Mouse (Mus musculus): Measurements from ENCODE around the gene Tcirg1. TPM values are rescaled to one million over a fixed set of nuclear protein-coding genes. Genes with fewer than 3 reads are reported as not detected.

Tcirg1 gene
- total RNA-seq, 2 experiments from 2014 or later: 8.9 to 9.8 TPM

GRCm38 (mm10) chr19:3904363-3904675, 2.6 kb downstream of the Tcirg1 start:
- intact Hi-C loops (cut with DNase I): loop anchor here (5.0 kb wide), 1 partner anchor 52 kb away; the partner anchor contains the start of gene Chka
- DNase-seq (ENCODE audit: low spot score): no peak

- no peak for DNase-seq (ENCODE audit: low spot score)
- intact Hi-C loops (cut with DNase I): loop anchor here (5.0 kb wide), 1 partner anchor 52 kb away; the partner anchor contains the start of gene Chka
Measured at GRCm38 (mm10) chr19:3903648-3904362, 3.1 kb downstream of the Tcirg1 start.

GRCm38 (mm10) chr19:3902966-3903365, 4.0 kb downstream of the Tcirg1 start:
- intact Hi-C loops (cut with DNase I): loop anchor here (5.0 kb wide), 1 partner anchor 51 kb away; the partner anchor contains the start of gene Chka
- DNase-seq (ENCODE audit: low spot score): no peak

- DNase-seq (ENCODE audit: low spot score): no peak
- intact Hi-C loops (cut with DNase I): loop anchor here (5.0 kb wide), 1 partner anchor 47 kb away; the partner anchor contains the start of gene Chka
Measured at GRCm38 (mm10) chr19:3899618-3900017, 7.3 kb downstream of the Tcirg1 start.

- intact Hi-C loops (cut with DNase I): no loop called here
Measured at GRCm38 (mm10) chr19:3898952-3899351, 8.0 kb downstream of the Tcirg1 start.

GRCm38 (mm10) chr19:3897557-3897956, 9.4 kb downstream of the Tcirg1 start:
- DNase-seq (ENCODE audit: low spot score): no peak
- intact Hi-C loops (cut with DNase I): no loop called here

More at GRCm38 (mm10) chr19:3898952-3899351, 8.0 kb downstream of the Tcirg1 start:
- DNase-seq (ENCODE audit: low spot score): no peak

GRCm38 (mm10) chr19:3896208-3896607, 10.7 kb downstream of the Tcirg1 start:
- intact Hi-C loops (cut with DNase I): no loop called here
- no peak for DNase-seq (ENCODE audit: low spot score)

- intact Hi-C loops (cut with DNase I): no loop called here
- no peak for DNase-seq (ENCODE audit: low spot score)
Measured at GRCm38 (mm10) chr19:3895171-3895631, 11.7 kb downstream of the Tcirg1 start.

- intact Hi-C loops (cut with DNase I): loop anchor here (5.0 kb wide), 1 partner anchor 88 kb away; no protein-coding TSS in a partner anchor
- no peak for DNase-seq (ENCODE audit: low spot score)
Measured at GRCm38 (mm10) chr19:3894294-3894693, 12.6 kb downstream of the Tcirg1 start.

- no peak for DNase-seq (ENCODE audit: low spot score)
- intact Hi-C loops (cut with DNase I): loop anchor here (5.0 kb wide), 1 partner anchor 89 kb away; no protein-coding TSS in a partner anchor
Measured at GRCm38 (mm10) chr19:3893545-3894116, 13.3 kb downstream of the Tcirg1 start.

GRCm38 (mm10) chr19:3890181-3890580, 16.8 kb downstream of the Tcirg1 start:
- intact Hi-C loops (cut with DNase I): loop anchor here (5.0 kb wide), 1 partner anchor 92 kb away; no protein-coding TSS in a partner anchor
- DNase-seq (ENCODE audit: low spot score): no peak

- DNase-seq (ENCODE audit: low spot score): no peak
- intact Hi-C loops (cut with DNase I): no loop called here
Measured at GRCm38 (mm10) chr19:3889096-3889495, 17.8 kb downstream of the Tcirg1 start.

- intact Hi-C loops (cut with DNase I): no loop called here
- no peak for DNase-seq (ENCODE audit: low spot score)
Measured at GRCm38 (mm10) chr19:3884325-3884990, 22.5 kb downstream of the Tcirg1 start.

GRCm38 (mm10) chr19:3882214-3882613, 24.7 kb downstream of the Tcirg1 start:
- intact Hi-C loops (cut with DNase I): no loop called here

GRCm38 (mm10) chr19:3880054-3880848, 26.7 kb downstream of the Tcirg1 start:
- DNase-seq (ENCODE audit: low spot score): no peak
- intact Hi-C loops (cut with DNase I): no loop called here

More at GRCm38 (mm10) chr19:3882214-3882613, 24.7 kb downstream of the Tcirg1 start:
- DNase-seq (ENCODE audit: low spot score): no peak

GRCm38 (mm10) chr19:3875045-3875444, 31.9 kb downstream of the Tcirg1 start:
- DNase-seq (ENCODE audit: low spot score): no peak
- intact Hi-C loops (cut with DNase I): no loop called here

GRCm38 (mm10) chr19:3872373-3872772, 34.6 kb downstream of the Tcirg1 start:
- no peak for DNase-seq (ENCODE audit: low spot score)
- intact Hi-C loops (cut with DNase I): no loop called here

GRCm38 (mm10) chr19:3871468-3871867, 35.5 kb downstream of the Tcirg1 start:
- DNase-seq (ENCODE audit: low spot score): no peak

GRCm38 (mm10) chr19:3868290-3868689, 38.6 kb downstream of the Tcirg1 start:
- intact Hi-C loops (cut with DNase I): no loop called here
- DNase-seq (ENCODE audit: low spot score): no peak

More at GRCm38 (mm10) chr19:3871468-3871867, 35.5 kb downstream of the Tcirg1 start:
- intact Hi-C loops (cut with DNase I): no loop called here

GRCm38 (mm10) chr19:3864960-3865359, 42.0 kb downstream of the Tcirg1 start:
- intact Hi-C loops (cut with DNase I): no loop called here
- no peak for DNase-seq (ENCODE audit: low spot score)
